Mouse (Mus musculus): ENCODE measurements around the gene Npr2. TPM values are rescaled to one million over a fixed set of nuclear protein-coding genes. Genes with fewer than 3 reads are reported as not detected.

The Npr2 gene
- total RNA-seq, 2 experiments from 2014 or later, result 44.3 to 58.4 TPM

- DNase-seq (ENCODE audit: extremely low spot score in 1 of 2, low spot score in 1 of 2), result no peak
Measured at GRCm38 (mm10) chr4:43666412-43666811, 34.7 kb downstream of the Npr2 start.

GRCm38 (mm10) chr4:43668782-43669427 lies 37.2 kb downstream of the Npr2 start, which contains the start of the genes Tmem8b and Fam221b:
Tmem8b (plus strand) TSS chr4:43668971.
Fam221b (minus strand) TSS chr4:43669145.
- peak; percentile 80 to 81 for DNase-seq (ENCODE audit: extremely low spot score in 1 of 2, low spot score in 1 of 2)

GRCm38 (mm10) chr4:43669428-43669794 lies 37.7 kb downstream of the Npr2 start:
- peak in 1 of 2 experiments; percentile 35 for DNase-seq (ENCODE audit: extremely low spot score in 1 of 2, low spot score in 1 of 2)

GRCm38 (mm10) chr4:43672070-43672469 lies 40.3 kb downstream of the Npr2 start:
- peak; percentile 78 to 99 for DNase-seq (ENCODE audit: extremely low spot score in 1 of 2, low spot score in 1 of 2)

- no peak for DNase-seq (ENCODE audit: extremely low spot score in 1 of 2, low spot score in 1 of 2)
Measured at GRCm38 (mm10) chr4:43673703-43674102, 42.0 kb downstream of the Npr2 start.

- DNase-seq (ENCODE audit: extremely low spot score in 1 of 2, low spot score in 1 of 2), result no peak
Measured at GRCm38 (mm10) chr4:43674974-43675373, 43.2 kb downstream of the Npr2 start.

- no peak for DNase-seq (ENCODE audit: extremely low spot score in 1 of 2, low spot score in 1 of 2)
Measured at GRCm38 (mm10) chr4:43675608-43676007, 43.9 kb downstream of the Npr2 start.

- DNase-seq (ENCODE audit: extremely low spot score in 1 of 2, low spot score in 1 of 2), result no peak
Measured at GRCm38 (mm10) chr4:43678541-43678940, 46.8 kb downstream of the Npr2 start.

GRCm38 (mm10) chr4:43679416-43680043 lies 47.8 kb downstream of the Npr2 start:
- DNase-seq (ENCODE audit: extremely low spot score in 1 of 2, low spot score in 1 of 2), result no peak

GRCm38 (mm10) chr4:43690021-43690420 lies 58.3 kb downstream of the Npr2 start:
- DNase-seq (ENCODE audit: extremely low spot score in 1 of 2, low spot score in 1 of 2), result no peak

GRCm38 (mm10) chr4:43691026-43691425 lies 59.3 kb downstream of the Npr2 start:
- DNase-seq (ENCODE audit: extremely low spot score in 1 of 2, low spot score in 1 of 2), result no peak

- no peak for DNase-seq (ENCODE audit: extremely low spot score in 1 of 2, low spot score in 1 of 2)
Measured at GRCm38 (mm10) chr4:43693806-43694241, 62.1 kb downstream of the Npr2 start.

GRCm38 (mm10) chr4:43694439-43695248 lies 62.9 kb downstream of the Npr2 start:
- no peak for DNase-seq (ENCODE audit: extremely low spot score in 1 of 2, low spot score in 1 of 2)

- DNase-seq (ENCODE audit: extremely low spot score in 1 of 2, low spot score in 1 of 2), result no peak
Measured at GRCm38 (mm10) chr4:43695249-43695671, 63.5 kb downstream of the Npr2 start.

- DNase-seq (ENCODE audit: extremely low spot score in 1 of 2, low spot score in 1 of 2), result no peak
Measured at GRCm38 (mm10) chr4:43696561-43696960, 64.8 kb downstream of the Npr2 start.

GRCm38 (mm10) chr4:43700707-43701106 lies 69.0 kb downstream of the Npr2 start, which contains the start of gene Olfr70:
Olfr70 (minus strand) TSS chr4:43700807.
- DNase-seq (ENCODE audit: extremely low spot score in 1 of 2, low spot score in 1 of 2), result no peak

Small RNAs within 50 kb of the gene (microRNA-seq; reads per million reads assigned to microRNA genes)
- 0.18 to 0.20 reads per million in 2 experiments for gene Gm25262

Other genes starting within 250 kb of the Npr2 start
- gene Rusc2, start 250.0 kb upstream of the Npr2 start, total RNA-seq (2021), result 100 to 1,000 TPM; 122 to 123 TPM
- gene Fam166b, start 202.8 kb upstream of the Npr2 start, total RNA-seq (2021), result 1 to 10 TPM in 1 of 2 experiments, under 1 TPM in 1; 0.59 to 3.1 TPM
- gene Tesk1, start 190.0 kb upstream of the Npr2 start, total RNA-seq (2021), result 10 to 100 TPM; 74.1 to 77.6 TPM
- under 1 TPM in 1 of 2 experiments, not detected in 1; 0.22 TPM for gene Cd72, start 177.3 kb upstream of the Npr2 start, total RNA-seq (2021)
- gene Sit1, start 148.2 kb upstream of the Npr2 start, total RNA-seq (2021), result not detected
- gene Ccdc107, start 139.0 kb upstream of the Npr2 start, total RNA-seq (2021), result 10 to 100 TPM; 23.5 to 28.1 TPM
- under 1 TPM; 0.27 to 0.70 TPM for gene Arhgef39, start 132.2 kb upstream of the Npr2 start, total RNA-seq (2021)
- under 1 TPM; 0.22 to 0.35 TPM for gene Car9, start 125.0 kb upstream of the Npr2 start, total RNA-seq (2021)
- gene Tpm2, start 108.2 kb upstream of the Npr2 start, total RNA-seq (2021), result 1 to 10 TPM; 5.1 to 5.8 TPM
- 10 to 100 TPM; 58.8 to 71.2 TPM for gene Creb3, start 69.6 kb upstream of the Npr2 start, total RNA-seq (2021)
- gene Tln1, start 69.2 kb upstream of the Npr2 start, total RNA-seq (2021), result 10 to 100 TPM; 40.9 to 47.3 TPM
- 10 to 100 TPM; 40.9 to 42.7 TPM for gene Rgp1, start 53.2 kb upstream of the Npr2 start, total RNA-seq (2021)
- gene Gba2, start 53.1 kb upstream of the Npr2 start, total RNA-seq (2021), result 10 to 100 TPM; 60.8 to 64.4 TPM
- not detected for gene Msmp, start 47.4 kb upstream of the Npr2 start, total RNA-seq (2021)
- gene Spag8, start 21.7 kb downstream of the Npr2 start, total RNA-seq (2021), result 1 to 10 TPM; 1.4 to 1.5 TPM
- gene Hint2, start 24.5 kb downstream of the Npr2 start, total RNA-seq (2021), result 10 to 100 TPM; 36.6 to 38.8 TPM
- 10 to 100 TPM; 66.5 to 70.9 TPM for gene Tmem8b, start 37.0 kb downstream of the Npr2 start, total RNA-seq (2021)
- gene Fam221b, start 37.2 kb downstream of the Npr2 start, total RNA-seq (2021), result 1 to 10 TPM; 1.2 to 1.3 TPM
- not detected for gene Olfr70, start 68.9 kb downstream of the Npr2 start, total RNA-seq (2021)
- gene Olfr71, start 78.3 kb downstream of the Npr2 start, total RNA-seq (2021), result not detected
- 1 to 10 TPM in 1 of 2 experiments, under 1 TPM in 1; 0.54 to 1.2 TPM for gene Hrct1, start 95.3 kb downstream of the Npr2 start, total RNA-seq (2021)
- 1 to 10 TPM in 1 of 2 experiments, under 1 TPM in 1; 0.57 to 1.1 TPM for gene Spaar, start 98.1 kb downstream of the Npr2 start, total RNA-seq (2021)
- gene Olfr159, start 139.1 kb downstream of the Npr2 start, total RNA-seq (2021), result not detected
- gene Olfr156, start 192.0 kb downstream of the Npr2 start, total RNA-seq (2021), result not detected
- not detected for gene Olfr157, start 208.3 kb downstream of the Npr2 start, total RNA-seq (2021)
- gene Olfr155, start 219.6 kb downstream of the Npr2 start, total RNA-seq (2021), result not detected
- gene Reck, start 243.6 kb downstream of the Npr2 start, total RNA-seq (2021), result 1 to 10 TPM; 5.2 to 6.0 TPM